Mouse (Mus musculus): ENCODE measurements around the gene Ppp1r12c.

Gene Ppp1r12c

GRCm38 (mm10) chr7:4478796-4479291 lies 22.6 kb downstream of the Ppp1r12c start:
- TF ChIP-seq GATA4 (IDR thresholded peaks at IDR 0.05; ENCODE audit: insufficient replicate concordance, low read length): no peak

- no peak for TF ChIP-seq GATA4 (IDR thresholded peaks at IDR 0.05; ENCODE audit: insufficient replicate concordance, low read length)
Measured at GRCm38 (mm10) chr7:4478021-4478795, 23.3 kb downstream of the Ppp1r12c start.

GRCm38 (mm10) chr7:4473940-4474339 lies 27.5 kb downstream of the Ppp1r12c start:
- TF ChIP-seq GATA4 (IDR thresholded peaks at IDR 0.05; ENCODE audit: insufficient replicate concordance, low read length): no peak

GRCm38 (mm10) chr7:4471179-4471555 lies 30.3 kb downstream of the Ppp1r12c start:
- no peak for TF ChIP-seq GATA4 (IDR thresholded peaks at IDR 0.05; ENCODE audit: insufficient replicate concordance, low read length)

GRCm38 (mm10) chr7:4470275-4471178 lies 31.0 kb downstream of the Ppp1r12c start:
- no peak for TF ChIP-seq GATA4 (IDR thresholded peaks at IDR 0.05; ENCODE audit: insufficient replicate concordance, low read length)

- no peak for TF ChIP-seq GATA4 (IDR thresholded peaks at IDR 0.05; ENCODE audit: insufficient replicate concordance, low read length)
Measured at GRCm38 (mm10) chr7:4467801-4468200, 33.7 kb downstream of the Ppp1r12c start.

GRCm38 (mm10) chr7:4464194-4464824 lies 37.2 kb downstream of the Ppp1r12c start:
- no peak for TF ChIP-seq GATA4 (IDR thresholded peaks at IDR 0.05; ENCODE audit: insufficient replicate concordance, low read length)

GRCm38 (mm10) chr7:4460576-4461434 lies 40.7 kb downstream of the Ppp1r12c start, which contains the start of gene Eps8l1:
Gene Eps8l1 (plus strand): TSS chr7:4460674.
- no peak for TF ChIP-seq GATA4 (IDR thresholded peaks at IDR 0.05; ENCODE audit: insufficient replicate concordance, low read length)

GRCm38 (mm10) chr7:4452644-4453043 lies 48.8 kb downstream of the Ppp1r12c start:
- no peak for TF ChIP-seq GATA4 (IDR thresholded peaks at IDR 0.05; ENCODE audit: insufficient replicate concordance, low read length)

- no peak for TF ChIP-seq GATA4 (IDR thresholded peaks at IDR 0.05; ENCODE audit: insufficient replicate concordance, low read length)
Measured at GRCm38 (mm10) chr7:4449211-4449610, 52.3 kb downstream of the Ppp1r12c start.

GRCm38 (mm10) chr7:4448439-4448838 lies 53.0 kb downstream of the Ppp1r12c start:
- no peak for TF ChIP-seq GATA4 (IDR thresholded peaks at IDR 0.05; ENCODE audit: insufficient replicate concordance, low read length)

GRCm38 (mm10) chr7:4447138-4447537 lies 54.3 kb downstream of the Ppp1r12c start:
- TF ChIP-seq GATA4 (IDR thresholded peaks at IDR 0.05; ENCODE audit: insufficient replicate concordance, low read length): no peak

- no peak for TF ChIP-seq GATA4 (IDR thresholded peaks at IDR 0.05; ENCODE audit: insufficient replicate concordance, low read length)
Measured at GRCm38 (mm10) chr7:4445216-4445791, 56.2 kb downstream of the Ppp1r12c start, which contains the start of gene Rdh13. Gene Rdh13 (minus strand): TSS chr7:4445649.

GRCm38 (mm10) chr7:4440549-4440948 lies 60.9 kb downstream of the Ppp1r12c start:
- no peak for TF ChIP-seq GATA4 (IDR thresholded peaks at IDR 0.05; ENCODE audit: insufficient replicate concordance, low read length)
